Mouse (Mus musculus): ENCODE measurements around the gene Synpo2.
"Not testable (repeated sequence)": the region's sequence is repeated elsewhere in the genome, so short reads cannot be mapped to it uniquely, and the experiment has no call there.

Synpo2 gene

GRCm38 (mm10) chr3:123138274-123139003 is 97.5 kb downstream of the Synpo2 start:
- peak; percentile 74 to 91 for DNase-seq (ENCODE audit: inconsistent age in 2 of 2, low spot score in 1 of 2)

- DNase-seq (ENCODE audit: inconsistent age in 2 of 2, low spot score in 1 of 2): no peak
These were observed 103.8 kb downstream of the Synpo2 start for GRCm38 (mm10) chr3:123132101-123132500.

- DNase-seq (ENCODE audit: inconsistent age in 2 of 2, low spot score in 1 of 2): no peak
These were observed 104.7 kb downstream of the Synpo2 start for GRCm38 (mm10) chr3:123131151-123131756.

- no peak for DNase-seq (ENCODE audit: inconsistent age in 2 of 2, low spot score in 1 of 2)
These were observed 105.4 kb downstream of the Synpo2 start for GRCm38 (mm10) chr3:123130314-123131150.

GRCm38 (mm10) chr3:123128781-123129180 is 107.2 kb downstream of the Synpo2 start:
- peak in 1 of 2 experiments; percentile 66 for DNase-seq (ENCODE audit: inconsistent age in 2 of 2, low spot score in 1 of 2)

- peak in 1 of 2 experiments; percentile 38 for DNase-seq (ENCODE audit: inconsistent age in 2 of 2, low spot score in 1 of 2)
These were observed 107.9 kb downstream of the Synpo2 start for GRCm38 (mm10) chr3:123128091-123128490.

- not testable (repeated sequence) for DNase-seq (ENCODE audit: inconsistent age in 2 of 2, low spot score in 1 of 2)
These were observed 109.2 kb downstream of the Synpo2 start for GRCm38 (mm10) chr3:123126741-123127140.

- no peak for DNase-seq (ENCODE audit: inconsistent age in 2 of 2, low spot score in 1 of 2)
These were observed 112.1 kb downstream of the Synpo2 start for GRCm38 (mm10) chr3:123123817-123124216.

GRCm38 (mm10) chr3:123122151-123123030 is 113.6 kb downstream of the Synpo2 start:
- no peak for DNase-seq (ENCODE audit: inconsistent age in 2 of 2, low spot score in 1 of 2)

GRCm38 (mm10) chr3:123116903-123117302 is 119.0 kb downstream of the Synpo2 start:
- peak in 1 of 2 experiments; percentile 39 for DNase-seq (ENCODE audit: inconsistent age in 2 of 2, low spot score in 1 of 2)

- DNase-seq (ENCODE audit: inconsistent age in 2 of 2, low spot score in 1 of 2): peak; percentile 45 to 77
These were observed 120.0 kb downstream of the Synpo2 start for GRCm38 (mm10) chr3:123115770-123116527.

GRCm38 (mm10) chr3:123114001-123114635 is 121.8 kb downstream of the Synpo2 start:
- DNase-seq (ENCODE audit: inconsistent age in 2 of 2, low spot score in 1 of 2): no peak

GRCm38 (mm10) chr3:123112781-123113180 is 123.2 kb downstream of the Synpo2 start:
- no peak for DNase-seq (ENCODE audit: inconsistent age in 2 of 2, low spot score in 1 of 2)

- no peak for DNase-seq (ENCODE audit: inconsistent age in 2 of 2, low spot score in 1 of 2)
These were observed 124.8 kb downstream of the Synpo2 start for GRCm38 (mm10) chr3:123111071-123111711.

- DNase-seq (ENCODE audit: inconsistent age in 2 of 2, low spot score in 1 of 2): peak in 1 of 2 experiments; percentile 52
These were observed 128.0 kb downstream of the Synpo2 start for GRCm38 (mm10) chr3:123107830-123108549.

- peak; percentile 32 to 73 for DNase-seq (ENCODE audit: inconsistent age in 2 of 2, low spot score in 1 of 2)
These were observed 131.6 kb downstream of the Synpo2 start for GRCm38 (mm10) chr3:123104325-123104724.

- peak; percentile 81 to 93 for DNase-seq (ENCODE audit: inconsistent age in 2 of 2, low spot score in 1 of 2)
These were observed 132.6 kb downstream of the Synpo2 start for GRCm38 (mm10) chr3:123103151-123103860.

- no peak for DNase-seq (ENCODE audit: inconsistent age in 2 of 2, low spot score in 1 of 2)
These were observed 134.2 kb downstream of the Synpo2 start for GRCm38 (mm10) chr3:123101761-123102160.
